Mouse (Mus musculus) forebrain, postnatal 0 days (tissue): ENCODE data around the gene Smim1. TPM values are rescaled to one million over a fixed set of nuclear protein-coding genes. Genes with fewer than 3 reads are reported as not detected.

ENCODE experiments used
- ATAC-seq: fragments of 200-750 bp; cut with Nextera tagmentation; 2 replicates; pipeline ENCODE4 v1.8.0; 2017; ENCODE audit warnings: mild to moderate bottlenecking, moderate library complexity
- DNase-seq: peaks from one replicate; pipeline ENCODE4 v3.0.0-alpha.2; 2015
- H3K27ac ChIP-seq: fragments of 300-500 bp; sonication (generic); 2 replicates; pipeline ENCODE4 v1.5.1; 2014; ENCODE audit warnings: low read depth, mild to moderate bottlenecking, antibody characterized with exemption, low read length, moderate library complexity, mixed read lengths
- H3K27me3 ChIP-seq: fragments of 300-500 bp; sonication (generic); 2 replicates; pipeline ENCODE4 v1.6.1; 2014; ENCODE audit warnings: mild to moderate bottlenecking, low read length, mixed read lengths; ENCODE audit not compliant: insufficient read depth
- H3K36me3 ChIP-seq: fragments of 300-500 bp; sonication (generic); 2 replicates; pipeline ENCODE4 v1.6.1; 2014; ENCODE audit warnings: mild to moderate bottlenecking, moderate library complexity; ENCODE audit not compliant: insufficient read depth
- H3K4me1 ChIP-seq: fragments of 300-500 bp; sonication (generic); 2 replicates; pipeline ENCODE4 v1.6.1; 2014; ENCODE audit warnings: antibody characterized with exemption; ENCODE audit not compliant: insufficient read depth
- H3K4me2 ChIP-seq: fragments of 300-500 bp; sonication (generic); 2 replicates; pipeline ENCODE4 v1.6.1; 2014; ENCODE audit warnings: low read depth, mild to moderate bottlenecking, moderate library complexity
- H3K4me3 ChIP-seq: fragments of 300-500 bp; sonication (generic); 2 replicates; pipeline ENCODE4 v1.5.1; 2014; ENCODE audit warnings: low read depth, low read length, mixed read lengths
- H3K9ac ChIP-seq: fragments of 300-500 bp; sonication (generic); 2 replicates; pipeline ENCODE4 v1.6.1; 2014; ENCODE audit warnings: mild to moderate bottlenecking
- H3K9me3 ChIP-seq: fragments of 300-500 bp; sonication (generic); 2 replicates; pipeline ENCODE4 v1.6.1; 2016; ENCODE audit warnings: low read length
- CTCF ChIP-seq: sonication (generic); IDR thresholded peaks from 2 replicates; pipeline ENCODE4 v1.5.1; 2016; ENCODE audit warnings: antibody characterized with exemption, control low read depth, low read depth
- WGBS: fragments of 180-500 bp; shearing (Covaris S2); extraction: QIAGEN DNeasy Blood & Tissue Kit; methylation state at CpG from one replicate; pipeline ENCODE4 v1.1.7; 2014; 5-methylcytosine and 5-hydroxymethylcytosine counted together
- polyA plus RNA-seq: library from polyadenylated mRNA; unstranded; fragments of >200 nt; fragmentation: Nextera tagmentation; extraction: Ambion mirVana; gene quantifications from 2 replicates; pipeline ENCODE4 v1.2.1, GENCODE M21; 2015
- total RNA-seq: library from RNA; depleted of rRNA; stranded (reverse); fragments of >200 nt; gene quantifications from 2 replicates; pipeline ENCODE4 v1.2.3, GENCODE M21; 2014; rRNA removed

The Smim1 gene
- total RNA-seq = 8.5 and 10.2 TPM in 2 replicates
- polyA plus RNA-seq = 7.2 TPM in 2 replicates

DNA sequence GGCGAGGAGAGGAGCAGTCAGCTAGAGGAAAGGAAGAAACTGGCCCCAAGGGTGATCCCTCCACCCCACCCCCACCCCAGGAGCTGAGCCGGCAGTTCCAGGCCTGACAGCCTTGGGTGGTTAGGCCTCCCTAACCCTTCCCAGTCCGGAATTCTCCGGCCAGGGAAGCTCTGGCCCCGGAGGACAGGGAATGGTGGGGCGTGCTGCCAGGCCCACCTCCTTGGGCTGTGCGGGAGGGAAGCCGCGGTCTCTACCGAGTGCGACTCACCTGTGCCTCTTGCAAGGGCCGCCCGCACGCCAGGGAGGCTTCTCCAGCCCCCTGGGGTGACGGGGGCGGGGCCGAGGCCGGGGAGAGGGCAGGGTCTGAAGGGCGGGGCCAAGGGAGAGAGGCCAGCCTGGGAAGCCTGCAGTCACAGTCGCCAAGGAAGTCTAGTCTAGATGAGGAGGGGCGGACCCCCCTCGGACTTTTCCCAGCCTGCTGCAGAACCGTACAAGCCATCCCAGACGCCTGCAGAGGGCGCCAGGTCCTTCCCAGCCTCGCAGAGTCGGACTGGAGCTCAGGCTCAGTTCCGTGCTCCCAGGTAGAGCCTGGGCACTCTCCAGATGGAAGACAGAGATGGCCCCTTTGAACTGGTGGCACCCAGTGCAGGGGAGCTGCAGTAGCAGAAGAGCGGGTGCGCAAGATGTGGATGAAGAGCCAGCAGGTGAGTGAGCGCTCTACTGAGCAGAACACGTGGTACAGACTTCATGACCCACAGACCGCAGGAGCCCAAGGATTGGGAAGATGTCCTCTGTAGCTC, at the start of gene Smim1:
TSS of gene Smim1 (minus strand) at position 590 of the 800 bp plus-strand sequence.
- Histone ChIP-seq H3K9me3 (no peaks in the 10 kb centered on the region), H3K36me3 (peaks cover 18% of the 10 kb centered on the region), H3K4me2 (peak within 1 kb of the TSS; percentile 46), H3K4me3 (peak within 1 kb of the TSS; percentile 25; the same call in 1 of the 2 replicates), H3K27ac (no peak within 1 kb of the TSS), H3K9ac (no peak within 1 kb of the TSS; the same call in 1 of the 2 replicates), H3K4me1 (no peaks in the 10 kb centered on the region), H3K27me3 (peaks cover 23% of the 10 kb centered on the region)
- DNase-seq (peak; percentile 42), ATAC-seq (peak; percentile 62)
- TF ChIP-seq CTCF = peak; percentile 64
- 3% methylated on average over 33 of the region's 33 CpGs for WGBS

DNA sequence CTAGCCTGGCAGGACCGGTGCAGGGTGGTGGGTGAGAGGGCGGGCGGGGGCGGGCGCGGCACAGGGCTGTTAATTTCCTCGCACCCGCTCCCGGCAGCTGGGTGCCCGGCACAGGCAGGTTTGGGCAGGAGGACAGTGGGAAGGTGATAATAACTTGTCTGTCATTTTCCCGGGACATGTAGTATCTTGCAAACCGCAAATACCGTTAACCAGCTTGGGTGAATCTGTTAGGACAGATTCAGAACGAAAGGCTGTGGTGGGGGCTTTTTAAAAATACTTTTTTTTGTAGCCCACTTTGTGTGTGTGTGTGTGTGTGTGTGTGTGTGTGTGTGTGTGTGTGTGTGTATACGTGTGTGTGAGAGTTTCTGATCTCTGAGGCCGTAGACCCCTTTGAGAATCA, 45.9 kb upstream of the Smim1 start:
- Histone ChIP-seq H3K27me3 (peaks cover 11% of the 10 kb centered on the region; the same call in 1 of the 2 replicates), H3K27ac (no peak overlapping the region), H3K36me3 (no peaks in the 10 kb centered on the region), H3K4me2 (peak overlapping the region; percentile 34; the same call in 1 of the 2 replicates), H3K4me3 (0 out of 2 replicates have a peak overlapping the region, but pooled peaks have one; percentile 9), H3K9ac (no peak overlapping the region), H3K4me1 (no peaks in the 10 kb centered on the region), H3K9me3 (no peaks in the 10 kb centered on the region)
- no peak for TF ChIP-seq CTCF
- 17% methylated on average over 16 of the region's 16 CpGs for WGBS
- no peak for ATAC-seq
- no peak for DNase-seq

DNA sequence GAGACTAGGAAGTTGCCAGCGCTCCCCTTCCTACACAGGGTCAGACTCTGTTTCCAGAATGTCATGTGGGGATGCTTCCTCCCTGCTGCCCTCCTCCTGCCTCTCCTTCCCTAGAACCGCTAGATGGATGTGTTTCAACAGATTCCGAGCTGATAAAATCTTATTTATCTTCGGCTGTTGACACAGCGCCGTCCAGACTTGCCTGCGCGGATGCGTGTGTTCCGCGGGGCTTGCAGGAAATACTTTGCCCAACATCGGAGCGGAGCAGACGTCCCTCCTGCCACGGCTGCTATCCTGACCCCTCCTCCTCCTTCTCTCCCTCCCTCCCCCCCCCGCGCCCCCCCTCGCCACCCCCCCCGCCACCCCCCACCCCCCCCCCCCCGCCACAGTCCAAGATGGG, 45.5 kb upstream of the Smim1 start:
- DNase-seq (peak; percentile 14), ATAC-seq (no peak)
- H3K4me2 ChIP-seq = peak overlapping the region; percentile 34
- H3K4me3 ChIP-seq = 0 out of 2 replicates have a peak overlapping the region, but pooled peaks have one; percentile 9
- no peak overlapping the region for H3K27ac ChIP-seq
- WGBS = 1% methylated on average over 15 of the region's 20 CpGs
- H3K27me3 ChIP-seq = peaks cover 11% of the 10 kb centered on the region; the same call in 1 of the 2 replicates
- H3K4me1 ChIP-seq = no peaks in the 10 kb centered on the region
- no peak for TF ChIP-seq CTCF
- no peaks in the 10 kb centered on the region for H3K36me3 ChIP-seq
- H3K9me3 ChIP-seq = no peaks in the 10 kb centered on the region
- H3K9ac ChIP-seq = no peak overlapping the region

DNA sequence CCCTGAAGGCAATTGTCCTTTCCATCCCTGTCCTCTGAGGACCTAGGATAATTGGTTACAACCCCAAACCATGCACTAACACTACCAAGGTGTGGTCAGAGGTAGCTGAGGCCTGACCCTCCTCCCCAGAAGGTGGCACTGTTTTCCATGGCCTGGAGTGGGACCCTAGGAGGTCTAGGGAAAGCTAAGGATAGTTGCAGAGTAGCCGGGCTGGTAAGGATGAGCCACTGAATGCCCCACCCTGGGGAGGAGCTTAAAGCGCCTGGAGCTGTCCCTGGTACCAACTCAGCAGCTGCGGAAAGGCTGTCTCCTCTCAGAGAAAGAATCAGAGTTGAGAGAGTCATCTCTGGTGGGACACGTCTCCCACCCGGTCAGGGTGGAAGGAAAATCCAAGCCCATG, 44.9 kb upstream of the Smim1 start:
- no peak overlapping the region for H3K9ac ChIP-seq
- H3K9me3 ChIP-seq = no peaks in the 10 kb centered on the region
- H3K27me3 ChIP-seq = peaks cover 11% of the 10 kb centered on the region; the same call in 1 of the 2 replicates
- H3K27ac ChIP-seq = no peak overlapping the region
- no peak overlapping the region for H3K4me2 ChIP-seq
- DNase-seq (no peak), ATAC-seq (no peak)
- no peaks in the 10 kb centered on the region for H3K36me3 ChIP-seq
- no peaks in the 10 kb centered on the region for H3K4me1 ChIP-seq
- 5% methylated on average over 5 of the region's 5 CpGs for WGBS
- no peak overlapping the region for H3K4me3 ChIP-seq
- peak; percentile 49 for TF ChIP-seq CTCF

DNA sequence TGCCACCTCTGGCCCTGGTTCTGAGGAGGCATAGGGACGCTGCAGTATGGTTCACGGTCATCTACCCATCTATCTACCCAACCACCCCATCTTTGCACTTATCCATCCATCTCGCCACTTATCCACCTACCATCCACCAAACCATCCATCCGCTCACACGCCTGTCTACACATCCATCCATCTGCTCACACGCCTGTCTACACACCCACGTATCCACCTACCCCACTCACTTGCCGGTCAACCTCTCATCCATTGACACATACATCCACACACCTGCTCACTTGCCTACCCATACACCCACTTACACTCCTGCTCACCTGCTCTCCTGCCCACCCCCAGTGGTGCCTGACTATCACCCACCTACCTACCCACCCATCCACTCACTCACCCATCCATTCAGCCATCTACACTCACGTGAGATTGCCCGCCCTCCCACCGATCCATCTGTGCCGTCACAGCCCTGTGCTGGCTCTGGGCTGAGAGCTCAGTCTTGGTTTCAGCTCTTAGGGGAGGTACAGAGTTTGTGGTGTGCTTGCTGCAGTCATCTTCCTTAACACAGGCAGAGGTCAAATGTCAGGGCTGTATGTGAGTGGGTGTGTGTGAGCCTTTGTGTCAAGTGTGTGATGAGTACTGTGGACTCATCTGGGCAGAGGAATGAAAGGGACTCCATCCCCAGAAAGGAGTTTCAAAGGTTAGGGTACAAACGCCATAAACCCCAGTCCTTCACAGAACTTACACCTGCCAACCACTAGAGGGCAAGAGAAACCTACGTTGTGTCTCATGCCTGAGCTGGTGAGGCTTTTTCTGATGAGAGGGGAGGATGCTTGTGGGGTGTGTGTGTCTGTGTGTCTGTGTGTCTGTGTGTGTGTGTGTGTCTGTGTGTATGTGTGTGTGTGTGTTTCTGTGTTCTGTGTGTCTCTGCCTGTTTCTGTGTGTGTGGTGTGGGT, 39.1 kb upstream of the Smim1 start:
- H3K36me3 ChIP-seq = no peaks in the 10 kb centered on the region
- DNase-seq = peak; percentile 67
- TF ChIP-seq CTCF = peak; percentile 97
- no peaks in the 10 kb centered on the region for H3K4me1 ChIP-seq
- H3K9me3 ChIP-seq = no peaks in the 10 kb centered on the region
- no peak overlapping the region for H3K9ac ChIP-seq
- no peak overlapping the region for H3K4me3 ChIP-seq
- no peaks in the 10 kb centered on the region for H3K27me3 ChIP-seq
- no peak overlapping the region for H3K27ac ChIP-seq
- no peak overlapping the region for H3K4me2 ChIP-seq
- 65% methylated on average over 14 of the region's 14 CpGs for WGBS
- ATAC-seq = peak; percentile 87

DNA sequence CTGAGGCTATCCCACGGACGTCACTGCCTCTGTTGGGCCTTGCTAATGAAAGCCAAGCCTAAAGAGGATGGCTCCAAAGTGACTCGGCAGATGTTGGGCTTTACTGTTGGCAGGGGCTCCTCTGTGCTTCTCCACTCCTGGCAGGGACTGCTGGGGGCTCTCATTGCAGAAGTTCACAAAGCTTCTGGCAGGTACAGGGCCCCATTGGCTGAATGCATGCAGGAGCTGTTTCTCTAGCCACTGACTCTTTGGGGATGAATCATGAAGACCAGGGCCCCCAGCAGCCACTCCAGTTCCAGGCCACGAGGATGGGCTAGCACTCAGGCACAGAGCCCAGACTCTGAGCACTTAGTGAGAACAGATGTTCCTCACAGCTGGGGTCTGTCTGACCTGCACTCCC, 31.7 kb upstream of the Smim1 start:
- H3K9ac ChIP-seq = no peak overlapping the region
- no peak overlapping the region for H3K4me2 ChIP-seq
- H3K9me3 ChIP-seq = no peaks in the 10 kb centered on the region
- no peaks in the 10 kb centered on the region for H3K4me1 ChIP-seq
- no peak overlapping the region for H3K4me3 ChIP-seq
- no peak for TF ChIP-seq CTCF
- H3K27ac ChIP-seq = no peak overlapping the region
- DNase-seq = no peak
- H3K36me3 ChIP-seq = no peaks in the 10 kb centered on the region
- H3K27me3 ChIP-seq = no peaks in the 10 kb centered on the region
- no peak for ATAC-seq
- WGBS = 65% methylated on average over 4 of the region's 4 CpGs
